Mouse (Mus musculus) myocyte (in vitro differentiated cells): Measurements from ENCODE around the gene Birc2. TPM values are rescaled to one million over a fixed set of nuclear protein-coding genes. Genes with fewer than 3 reads are reported as not detected.

ENCODE experiments used
- H3K27me3 ChIP-seq: one replicate; pipeline ENCODE4 v1.6.1; 2011; ENCODE audit not compliant: control insufficient read depth, insufficient read depth, insufficient read length
- H3K36me3 ChIP-seq: one replicate; pipeline ENCODE4 v1.6.1; 2011; ENCODE audit not compliant: control insufficient read depth, insufficient read depth
- H3K4me2 ChIP-seq: one replicate; pipeline ENCODE4 v1.6.1; 2011; ENCODE audit warnings: low read depth, control low read depth
- H3K4me3 ChIP-seq: one replicate; pipeline ENCODE4 v1.5.1; 2011; ENCODE audit warnings: mild to moderate bottlenecking, control low read depth, moderate library complexity
- H3K79me2 ChIP-seq: one replicate; pipeline ENCODE4 v1.6.1; 2011; ENCODE audit not compliant: control insufficient read depth, insufficient read depth
- H3ac ChIP-seq: one replicate; pipeline ENCODE4 v1.6.1; 2011; ENCODE audit not compliant: control insufficient read depth, insufficient read length
- CEBPB ChIP-seq: IDR thresholded peaks from 2 replicates; pipeline ENCODE4 v1.6.1; 2011; ENCODE audit warnings: mild to moderate bottlenecking, moderate library complexity; ENCODE audit not compliant: poor library complexity, insufficient read depth, severe bottlenecking
- E2F4 ChIP-seq: IDR thresholded peaks from one replicate; pipeline ENCODE4 v1.6.1; 2011; ENCODE audit warnings: mild to moderate bottlenecking, control low read depth, moderate library complexity; ENCODE audit not compliant: insufficient read depth
- MAX ChIP-seq: IDR thresholded peaks from one replicate; pipeline ENCODE4 v1.6.1; 2011; ENCODE audit warnings: low read depth, mild to moderate bottlenecking, control low read depth
- MYOD1 ChIP-seq, 3 experiments: IDR thresholded peaks; one replicate each; pipeline ENCODE4 v1.6.1; 2011; ENCODE audit warnings: control low read depth in 2 of 3, low read depth in 2 of 3, mild to moderate bottlenecking in 2 of 3, moderate library complexity in 1 of 3; ENCODE audit not compliant: insufficient read length in 2 of 3, control insufficient read depth in 1 of 3
- MYOG ChIP-seq, 3 experiments: IDR thresholded peaks; one replicate each; pipeline ENCODE4 v1.6.1; 2011; ENCODE audit warnings: control low read depth in 2 of 3, low read depth in 2 of 3, mild to moderate bottlenecking in 2 of 3; ENCODE audit not compliant: insufficient read length in 2 of 3, control insufficient read depth in 1 of 3, insufficient read depth in 1 of 3
- POLR2A ChIP-seq: IDR thresholded peaks from one replicate; pipeline ENCODE4 v1.6.1; 2011; ENCODE audit warnings: low read depth, mild to moderate bottlenecking, control low read depth, moderate library complexity; ENCODE audit not compliant: insufficient read length
- POLR2AphosphoS2 ChIP-seq: IDR thresholded peaks from one replicate; pipeline ENCODE4 v1.6.1; 2011; ENCODE audit warnings: low read depth, control low read depth; ENCODE audit not compliant: insufficient read length
- SRF ChIP-seq: IDR thresholded peaks from one replicate; pipeline ENCODE4 v1.6.1; 2011; ENCODE audit warnings: low read depth; ENCODE audit not compliant: control insufficient read depth, insufficient read length
- TCF12 ChIP-seq: IDR thresholded peaks from one replicate; pipeline ENCODE4 v1.6.1; 2011; ENCODE audit warnings: mild to moderate bottlenecking, control low read depth; ENCODE audit not compliant: poor library complexity, insufficient read depth, severe bottlenecking
- TCF3 ChIP-seq: IDR thresholded peaks from one replicate; pipeline ENCODE4 v1.6.1; 2011; ENCODE audit warnings: low read depth, control low read depth; ENCODE audit not compliant: insufficient read length
- USF1 ChIP-seq: IDR thresholded peaks from one replicate; pipeline ENCODE4 v1.6.1; 2011; ENCODE audit warnings: low read depth, mild to moderate bottlenecking, control low read depth, moderate library complexity
- polyA plus RNA-seq: library from polyadenylated mRNA; unstranded; fragments of >200 nt; fragmentation: generic; extraction: Trizol; gene quantifications from one replicate; pipeline ENCODE4 v1.2.1, GENCODE M21; 2012; ENCODE audit warnings: missing spikeins

The Birc2 gene
- polyA plus RNA-seq, 1 experiment = 6.3 TPM

GRCm38 (mm10) chr9:7788411-7788810 is 48.5 kb downstream of the Birc2 start:
- H3K79me2 ChIP-seq = peaks cover 8% of the 10 kb centered on the region
- no peak overlapping the region for H3K4me3 ChIP-seq
- H3ac ChIP-seq = no peak overlapping the region
- no peaks in the 10 kb centered on the region for H3K27me3 ChIP-seq
- TF ChIP-seq MYOD1 (IDR thresholded peaks at IDR 0.05; ENCODE audit: control insufficient read depth in 1 of 3, insufficient read length in 2 of 3, low read depth in 2 of 3) (peak in 1 of 3 experiments; percentile 4), TCF12 (no peak), E2F4 (no peak), MYOG (IDR thresholded peaks at IDR 0.05; ENCODE audit: control insufficient read depth in 1 of 3, insufficient read depth in 1 of 3, insufficient read length in 2 of 3, low read depth in 2 of 3) (peak in 1 of 3 experiments; percentile 9)
- H3K4me2 ChIP-seq = no peak overlapping the region
- H3K36me3 ChIP-seq = peaks cover 30% of the 10 kb centered on the region

- Histone ChIP-seq H3K4me3 (no peak overlapping the region), H3K27me3 (no peaks in the 10 kb centered on the region), H3ac (no peak overlapping the region), H3K36me3 (peaks cover 11% of the 10 kb centered on the region), H3K4me2 (peak overlapping the region; percentile 70), H3K79me2 (peaks cover 8% of the 10 kb centered on the region)
- no peak for TF ChIP-seq POLR2AphosphoS2
- TF ChIP-seq SRF = no peak
- TF ChIP-seq E2F4 = no peak
These were observed 50.8 kb downstream of the Birc2 start for GRCm38 (mm10) chr9:7786086-7786485.

GRCm38 (mm10) chr9:7785396-7785795 is 51.5 kb downstream of the Birc2 start:
- H3ac ChIP-seq = no peak overlapping the region
- no peaks in the 10 kb centered on the region for H3K27me3 ChIP-seq
- peak overlapping the region; percentile 70 for H3K4me2 ChIP-seq
- H3K79me2 ChIP-seq = peaks cover 8% of the 10 kb centered on the region
- no peak for TF ChIP-seq TCF12
- no peak for TF ChIP-seq MAX
- no peak for TF ChIP-seq E2F4
- no peak for TF ChIP-seq USF1
- TF ChIP-seq CEBPB = no peak
- TF ChIP-seq POLR2A = no peak
- TF ChIP-seq MYOG (IDR thresholded peaks at IDR 0.05; ENCODE audit: control insufficient read depth in 1 of 3, insufficient read depth in 1 of 3, insufficient read length in 2 of 3, low read depth in 2 of 3) = no peak
- TF ChIP-seq MYOD1 (IDR thresholded peaks at IDR 0.05; ENCODE audit: control insufficient read depth in 1 of 3, insufficient read length in 2 of 3, low read depth in 2 of 3) = no peak
- H3K36me3 ChIP-seq = peaks cover 8% of the 10 kb centered on the region
- no peak overlapping the region for H3K4me3 ChIP-seq

GRCm38 (mm10) chr9:7784615-7785012 is 52.2 kb downstream of the Birc2 start:
- H3K4me3 ChIP-seq = no peak overlapping the region
- H3K79me2 ChIP-seq = peaks cover 8% of the 10 kb centered on the region
- H3ac ChIP-seq = no peak overlapping the region
- TF ChIP-seq CEBPB = peak; percentile 78
- peak; percentile 78 for TF ChIP-seq TCF3
- TF ChIP-seq SRF = no peak
- TF ChIP-seq MYOD1 (IDR thresholded peaks at IDR 0.05; ENCODE audit: control insufficient read depth in 1 of 3, insufficient read length in 2 of 3, low read depth in 2 of 3) = peak; percentile 97 to 99 (median 97)
- TF ChIP-seq POLR2AphosphoS2 = no peak
- no peak for TF ChIP-seq POLR2A
- peak; percentile 99 for TF ChIP-seq TCF12
- peak; percentile 72 to 97 (median 96) for TF ChIP-seq MYOG (IDR thresholded peaks at IDR 0.05; ENCODE audit: control insufficient read depth in 1 of 3, insufficient read depth in 1 of 3, insufficient read length in 2 of 3, low read depth in 2 of 3)
- H3K36me3 ChIP-seq = peaks cover 9% of the 10 kb centered on the region
- H3K27me3 ChIP-seq = no peaks in the 10 kb centered on the region
- H3K4me2 ChIP-seq = peak overlapping the region; percentile 70

GRCm38 (mm10) chr9:7783823-7784614 is 52.8 kb downstream of the Birc2 start:
- Histone ChIP-seq H3K36me3 (peaks cover 15% of the 10 kb centered on the region), H3K79me2 (peaks cover 8% of the 10 kb centered on the region), H3ac (no peak overlapping the region), H3K27me3 (no peaks in the 10 kb centered on the region), H3K4me3 (no peak overlapping the region), H3K4me2 (peak overlapping the region; percentile 70)
- TF ChIP-seq E2F4 (no peak), TCF3 (no peak), USF1 (no peak), SRF (no peak), MYOD1 (IDR thresholded peaks at IDR 0.05; ENCODE audit: control insufficient read depth in 1 of 3, insufficient read length in 2 of 3, low read depth in 2 of 3) (peak in 2 of 3 experiments; percentile 1 to 30), POLR2AphosphoS2 (peak; percentile 44)
